Mouse (Mus musculus): ENCODE data around the gene Dffb.

- TF ChIP-seq CTCF (IDR thresholded peaks at IDR 0.05; ENCODE audit: control insufficient read depth, insufficient read depth, low read length) (no peak), POLR2A (IDR thresholded peaks at IDR 0.05; ENCODE audit: borderline replicate concordance, control insufficient read depth, low read depth, low read length) (no peak)
Observed at GRCm38 (mm10) chr4:153944261-153944660, 30.7 kb downstream of the Dffb start.

All from bone marrow, adult 2 months (tissue).